Mouse (Mus musculus) spleen, postnatal 14 days (tissue): ENCODE measurements around the gene Rps6ka2.
"Not testable (repeated sequence)": the region's sequence is repeated elsewhere in the genome, so short reads cannot be mapped to it uniquely, and the experiment has no call there.

Experiments
- DNase-seq, 2 experiments: peaks; one replicate each; pipeline ENCODE4 v3.0.0; 2021 to 2022; ENCODE audit warnings: low spot score in 2 of 2

The Rps6ka2 gene

DNA sequence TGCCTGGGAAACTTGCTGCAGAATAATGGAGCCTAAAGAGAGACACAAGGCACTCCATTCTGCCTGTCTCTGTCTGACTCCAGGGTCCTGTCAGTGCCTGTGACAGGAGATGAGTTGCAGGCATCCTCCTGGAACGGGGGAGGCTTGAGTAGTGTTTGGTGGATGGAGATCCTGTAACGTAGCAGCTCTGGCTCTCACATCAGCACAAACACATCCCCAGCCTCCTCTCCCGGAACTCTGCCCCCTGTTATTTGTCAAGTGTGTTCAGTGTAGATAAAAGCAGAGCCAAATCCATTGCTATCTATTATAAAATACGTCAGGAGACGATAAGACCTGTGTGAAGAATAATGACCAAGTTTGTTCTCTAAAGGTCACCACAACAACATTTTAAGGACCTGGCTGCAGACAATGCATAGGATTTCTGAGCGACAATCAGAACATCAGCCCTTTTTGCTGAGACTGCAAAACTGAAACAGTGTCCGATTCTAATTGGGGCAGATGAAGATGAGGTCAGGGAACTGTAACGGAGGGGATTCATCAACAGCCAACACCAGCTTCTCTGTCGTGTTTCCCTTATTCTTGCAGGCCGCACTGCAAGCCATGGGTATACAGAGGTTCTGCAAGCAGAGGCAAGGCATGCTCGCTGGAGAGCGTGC lies 99.4 kb downstream of the Rps6ka2 start:
- DNase-seq: no peak

DNA sequence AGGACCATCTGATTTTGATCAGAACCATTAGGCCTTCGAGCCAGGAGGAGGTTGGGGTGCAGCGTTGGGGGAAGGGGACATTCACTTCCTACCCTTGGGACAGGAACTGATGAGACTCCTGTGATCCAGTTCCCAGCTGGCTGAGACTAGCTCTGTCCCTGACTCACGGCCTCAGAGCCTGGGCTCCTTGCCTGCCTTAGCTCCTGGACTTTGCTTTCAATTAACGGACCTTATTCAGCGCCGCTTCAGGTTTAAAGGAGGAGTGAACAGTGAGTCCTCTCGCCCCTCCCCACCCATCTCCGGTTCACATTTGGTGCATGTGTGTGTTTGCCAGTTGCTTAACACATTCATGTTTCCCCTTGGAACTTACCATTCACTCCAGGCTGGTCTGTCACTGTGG lies 100.6 kb downstream of the Rps6ka2 start:
- DNase-seq: no peak

- DNase-seq: no peak
Observed at GRCm38 (mm10) chr17:7271522-7272134, 101.7 kb downstream of the Rps6ka2 start.

DNA sequence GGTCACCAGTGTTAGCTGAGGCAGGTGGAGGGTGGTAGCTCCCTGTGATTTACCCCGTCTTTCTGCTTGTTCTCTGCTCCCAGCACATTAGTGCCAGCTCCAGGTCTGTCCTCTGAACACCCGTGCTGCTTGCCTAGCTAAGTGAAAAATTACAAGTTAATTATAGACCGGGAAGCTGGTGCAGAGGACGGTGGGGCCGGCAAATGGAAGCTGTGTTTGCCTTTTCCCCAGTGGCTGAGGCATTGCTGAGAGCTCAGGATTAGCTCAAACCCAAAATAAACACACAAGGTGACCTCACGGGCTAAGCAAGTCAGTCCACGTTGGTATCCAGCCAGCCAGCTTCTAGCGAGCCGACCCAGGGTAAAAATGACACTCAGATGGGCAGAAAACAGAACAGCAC lies 103.1 kb downstream of the Rps6ka2 start:
- no peak for DNase-seq

DNA sequence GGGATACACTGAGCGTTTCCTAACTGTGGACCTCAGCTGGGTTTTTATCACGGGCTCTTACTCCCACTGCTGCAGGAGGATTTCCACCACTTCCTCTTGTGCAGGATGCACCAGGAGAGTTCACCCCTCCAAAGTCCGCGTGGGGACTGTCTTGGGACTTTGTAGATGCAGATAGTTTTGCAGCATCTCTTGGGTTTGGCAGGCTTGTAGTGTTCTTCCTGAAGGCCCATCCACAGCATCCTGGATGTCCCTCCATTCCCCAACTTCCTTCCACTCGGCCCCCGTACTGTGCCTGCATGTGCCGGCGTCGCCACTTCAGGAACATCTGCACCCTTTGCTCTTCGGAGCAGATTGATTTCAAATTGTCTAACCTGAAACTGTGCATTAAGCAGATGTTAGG lies 103.9 kb downstream of the Rps6ka2 start:
- DNase-seq: no peak

DNA sequence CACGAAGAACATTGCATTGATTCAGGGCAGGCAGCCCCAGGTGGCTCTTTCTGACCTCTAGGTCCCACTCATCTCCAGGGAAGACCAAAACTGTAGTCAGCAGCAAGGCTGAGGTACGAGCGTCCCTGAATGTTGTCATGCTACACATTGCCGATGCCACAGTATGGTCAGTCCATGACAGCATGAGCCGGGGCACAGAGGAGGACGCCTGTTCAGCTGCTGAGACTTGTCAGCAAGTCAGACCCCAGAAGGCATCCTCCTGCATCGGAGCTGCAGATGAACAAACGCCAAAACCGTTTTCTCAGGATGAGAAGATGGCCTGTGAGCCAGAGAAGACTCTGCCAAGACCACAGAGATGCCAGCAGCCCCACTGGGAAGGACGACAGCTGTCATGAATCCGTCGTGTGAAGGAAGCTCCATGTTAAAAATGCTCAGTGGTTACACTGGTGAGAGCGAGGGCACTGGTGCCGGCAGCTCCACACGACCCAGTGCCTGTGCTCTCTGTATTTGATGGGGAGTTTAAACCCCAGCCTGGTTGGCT lies 108.9 kb downstream of the Rps6ka2 start:
- DNase-seq: no peak

- DNase-seq: no peak
Observed at GRCm38 (mm10) chr17:7279251-7279650, 109.3 kb downstream of the Rps6ka2 start.

- no peak for DNase-seq
Observed at GRCm38 (mm10) chr17:7284297-7284910, 114.5 kb downstream of the Rps6ka2 start.

DNA sequence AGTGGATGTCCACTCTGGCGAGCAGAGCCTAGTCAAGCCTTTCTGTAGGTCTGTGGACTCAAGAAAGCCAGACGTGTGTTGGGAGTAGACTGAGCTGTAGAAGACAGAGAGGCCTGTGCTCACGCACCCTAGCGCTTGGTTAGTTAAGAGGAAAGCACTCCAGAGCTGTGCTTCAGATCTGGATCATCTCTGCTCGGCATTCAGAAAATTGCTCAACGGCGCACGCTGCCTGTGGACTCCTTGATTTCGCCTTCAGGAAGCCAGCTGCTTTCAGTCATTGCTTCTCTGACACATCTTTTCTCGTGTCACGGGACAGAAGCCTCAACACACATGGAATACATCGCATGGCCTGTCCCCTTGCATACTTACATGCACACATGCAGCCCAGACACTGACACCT lies 115.4 kb downstream of the Rps6ka2 start:
- no peak for DNase-seq

DNA sequence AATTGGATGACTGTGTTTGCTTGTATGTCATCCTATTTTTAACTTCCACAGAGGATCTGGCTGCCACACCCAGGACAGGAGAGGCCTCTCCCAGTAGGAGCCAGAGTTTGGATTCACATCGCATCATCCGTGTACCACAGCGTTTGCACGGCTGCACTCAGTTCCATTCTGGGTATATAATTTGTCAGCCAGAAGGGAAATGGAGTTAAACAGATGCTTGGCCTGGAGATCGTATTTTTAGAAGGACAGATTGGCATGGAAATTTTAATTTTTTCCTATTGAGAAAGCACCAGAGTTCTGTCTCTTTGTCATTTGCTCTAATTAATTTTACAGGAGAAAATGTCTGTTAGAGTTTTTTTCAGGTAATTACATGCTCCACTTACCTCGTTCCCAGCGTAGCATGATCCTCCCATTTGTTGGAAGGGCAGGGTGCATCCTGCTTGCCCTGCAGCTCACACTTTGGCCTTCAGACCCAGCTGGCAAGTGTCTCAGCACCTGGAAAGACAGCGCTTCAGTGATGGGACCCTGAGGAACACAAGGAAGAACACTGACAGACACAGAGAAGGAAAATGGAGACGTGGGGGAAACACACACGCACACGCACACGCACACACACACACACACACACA lies 116.6 kb downstream of the Rps6ka2 start:
- DNase-seq: no peak

GRCm38 (mm10) chr17:7292012-7292684 lies 122.2 kb downstream of the Rps6ka2 start:
- DNase-seq: no peak

DNA sequence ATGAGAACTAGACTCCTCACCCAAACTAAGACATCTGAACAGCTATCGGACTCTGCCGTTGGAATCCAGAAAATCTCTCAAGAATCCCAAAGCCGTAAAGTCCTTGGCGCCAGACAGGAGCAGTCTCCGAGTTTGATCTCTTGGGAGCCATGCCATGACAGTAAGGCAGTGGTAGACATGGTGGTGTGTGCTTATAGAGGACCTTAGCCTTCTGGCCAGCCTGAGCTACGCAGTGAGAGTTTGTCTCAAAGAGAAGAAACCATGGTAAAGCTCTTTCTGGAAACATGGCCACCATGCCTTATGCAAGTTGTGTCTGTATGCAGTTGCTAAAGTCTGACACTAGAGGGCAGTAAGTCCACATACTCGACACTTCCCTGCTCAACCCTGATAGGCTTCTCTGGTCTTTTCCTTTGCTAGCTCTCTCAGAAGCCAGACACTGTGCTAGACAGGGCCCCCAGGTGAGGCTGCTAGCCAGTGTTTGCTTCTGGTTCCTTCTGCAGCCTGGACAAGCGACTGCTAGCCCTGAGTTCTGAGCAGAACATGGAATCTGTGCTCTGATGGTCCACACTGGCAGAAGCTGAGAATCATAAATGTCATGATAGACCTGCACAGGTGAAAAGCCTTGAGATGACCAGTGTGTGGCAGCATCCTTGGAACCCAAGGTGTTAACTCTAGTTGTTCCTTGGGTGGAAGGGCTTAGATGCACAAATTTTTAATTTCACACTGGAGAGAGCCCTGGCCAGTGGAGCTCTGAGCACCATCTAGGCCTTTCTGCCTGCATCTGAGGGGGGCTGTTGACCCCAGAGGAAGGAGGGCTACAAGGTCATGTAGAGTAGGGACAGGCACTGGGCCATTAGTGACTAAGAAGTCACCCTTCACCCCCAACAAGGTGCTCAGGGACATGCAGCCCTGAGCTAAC lies 136.6 kb downstream of the Rps6ka2 start:
- not testable (repeated sequence) for DNase-seq

- not testable (repeated sequence) for DNase-seq
Observed at GRCm38 (mm10) chr17:7315693-7316382, 145.9 kb downstream of the Rps6ka2 start.

DNA sequence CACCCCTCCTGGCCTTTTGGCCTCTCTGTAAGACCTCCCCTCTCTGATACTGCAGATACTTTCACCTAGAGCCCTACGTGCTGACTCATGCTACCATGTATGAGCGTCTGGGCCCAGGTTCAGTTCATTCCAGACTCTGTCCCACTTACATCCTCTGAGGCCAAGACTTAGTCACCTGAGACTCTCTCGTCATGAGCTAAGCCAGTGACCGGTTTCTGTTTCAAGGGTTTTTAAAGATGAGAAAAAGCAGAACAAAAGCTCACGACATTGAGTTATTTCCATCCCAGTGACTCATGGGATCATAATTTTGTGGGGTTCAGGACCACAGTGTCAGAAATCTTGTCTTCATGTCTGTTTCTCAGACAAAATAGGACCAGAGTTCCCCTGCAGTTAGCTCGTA lies 149.9 kb downstream of the Rps6ka2 start:
- DNase-seq: not testable (repeated sequence)

DNA sequence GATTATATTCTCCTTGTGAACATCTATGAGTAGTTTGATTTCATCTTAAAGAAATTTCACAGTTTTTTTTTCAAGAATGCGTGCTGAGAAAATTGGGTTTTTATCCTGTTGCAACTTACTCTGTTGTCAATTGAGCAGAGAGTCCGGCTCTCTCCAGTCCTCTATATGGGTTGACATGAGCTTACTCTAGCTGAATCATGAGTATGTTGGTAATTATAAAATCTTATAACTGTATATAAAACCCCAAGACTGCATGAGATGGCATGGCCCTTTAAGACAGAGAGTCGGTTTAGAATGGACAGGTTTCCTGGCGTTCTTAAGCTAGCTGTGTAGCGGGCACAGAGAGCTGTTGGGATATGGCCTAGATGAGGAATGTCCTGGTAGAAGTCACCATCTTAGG lies 154.4 kb downstream of the Rps6ka2 start, which contains the start of gene Tcp10a:
Tcp10a (plus strand) TSS at position 301 of the 400 bp plus-strand sequence.
- DNase-seq: not testable (repeated sequence)

DNA sequence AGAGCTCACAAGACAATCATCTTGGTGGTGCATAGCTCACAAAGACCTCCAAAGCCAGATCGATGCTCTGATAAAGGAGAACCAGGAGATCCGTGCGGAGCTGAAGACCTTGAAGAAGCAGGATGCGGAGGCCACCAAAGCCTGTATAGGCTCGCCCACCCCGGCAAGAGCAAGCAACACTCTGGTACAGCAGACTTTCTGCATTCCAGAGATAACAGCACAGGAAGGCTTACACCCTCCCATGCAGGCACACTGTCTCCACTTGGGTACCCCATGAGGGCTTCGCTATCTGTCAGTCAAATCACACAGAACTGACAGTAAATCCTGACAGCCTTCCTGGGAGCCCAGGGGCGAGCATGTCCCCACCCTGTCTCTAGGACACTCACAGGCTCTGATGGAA lies 156.5 kb downstream of the Rps6ka2 start:
- DNase-seq: not testable (repeated sequence)

GRCm38 (mm10) chr17:7332745-7333144 lies 162.8 kb downstream of the Rps6ka2 start:
- not testable (repeated sequence) for DNase-seq

- not testable (repeated sequence) for DNase-seq
Observed at GRCm38 (mm10) chr17:7337381-7337780, 167.5 kb downstream of the Rps6ka2 start.

GRCm38 (mm10) chr17:7348765-7349164 lies 178.8 kb downstream of the Rps6ka2 start:
- not testable (repeated sequence) for DNase-seq

- not testable (repeated sequence) for DNase-seq
Observed at GRCm38 (mm10) chr17:7352596-7352995, 182.7 kb downstream of the Rps6ka2 start, which contains the start of gene Ttll2. Gene Ttll2, minus strand, starts transcription at chr17:7352696.
